Mouse (Mus musculus) kidney, postnatal 4 days (tissue): ENCODE results near the gene Ccdc15.
A peak's percentile ranks its signal among the peaks of the same experiment; 100 is the strongest.

Source experiments
- DNase-seq, 2 experiments: peaks; one replicate each; pipeline ENCODE4 v3.0.0; 2021; ENCODE audit warnings: mixed read lengths in 2 of 2

Gene Ccdc15

GRCm38 (mm10) chr9:37230486-37231195, 117.6 kb downstream of the Ccdc15 start:
- DNase-seq = no peak

- DNase-seq = peak; percentile 59 to 70
Observed at GRCm38 (mm10) chr9:37229880-37230325, 118.3 kb downstream of the Ccdc15 start.
